Mouse (Mus musculus) heart, adult 2 months (tissue): ENCODE results near the gene Csnk1g2.

Source experiments
- CTCF ChIP-seq: fragments of 200-600 bp; IDR thresholded peaks from 2 replicates; pipeline ENCODE4 v1.8.1; 2022; ENCODE audit warnings: antibody characterized with exemption, mild to moderate bottlenecking, moderate library complexity
- EP300 ChIP-seq: fragments of 200-500 bp; IDR thresholded peaks from 2 replicates; pipeline ENCODE4 v1.6.1; 2011; ENCODE audit warnings: low read depth, low read length, control low read depth; ENCODE audit not compliant: insufficient read depth
- POLR2A ChIP-seq: fragments of 200-500 bp; IDR thresholded peaks from 2 replicates; pipeline ENCODE4 v1.6.1; 2011; ENCODE audit warnings: mild to moderate bottlenecking, low read depth, low read length, control low read depth; ENCODE audit not compliant: insufficient read depth

GRCm38 (mm10) chr10:80654866-80655265, 32.2 kb downstream of the Csnk1g2 start:
- no peak for TF ChIP-seq POLR2A
- no peak for TF ChIP-seq CTCF
- TF ChIP-seq EP300 = no peak
